Mouse (Mus musculus) brain, embryonic 14.5 days (tissue): ENCODE data around the gene Gpn2.

Experiments used
- CTCF ChIP-seq: fragments of 200-500 bp; IDR thresholded peaks from 2 replicates; pipeline ENCODE4 v1.5.1; 2012; ENCODE audit warnings: inconsistent platforms, mild to moderate bottlenecking, moderate library complexity, borderline replicate concordance; ENCODE audit not compliant: insufficient read depth, insufficient read length; ENCODE audit errors: extremely low read depth
- POLR2A ChIP-seq: fragments of 200-500 bp; IDR thresholded peaks from 2 replicates; pipeline ENCODE4 v1.6.1; 2012; ENCODE audit warnings: mild to moderate bottlenecking, inconsistent platforms, borderline replicate concordance; ENCODE audit not compliant: poor library complexity, insufficient read depth, insufficient read length, severe bottlenecking; ENCODE audit errors: extremely low read depth

GRCm38 (mm10) chr4:133632483-133633327 is 48.5 kb downstream of the Gpn2 start:
- TF ChIP-seq CTCF (no peak), POLR2A (no peak)
